Mouse (Mus musculus) ES-Bruce4 (cell line): Measurements from ENCODE around the gene Tmem63c. TPM values are rescaled to one million over a fixed set of nuclear protein-coding genes. Genes with fewer than 3 reads are reported as not detected.

ENCODE experiments used
- H3K27ac ChIP-seq: 2 replicates; pipeline ENCODE4 v1.5.1; 2012; ENCODE audit warnings: low read length, inconsistent platforms; ENCODE audit not compliant: insufficient read depth
- H3K27me3 ChIP-seq: 2 replicates; pipeline ENCODE4 v1.6.1; 2012; ENCODE audit warnings: mild to moderate bottlenecking, low read length, inconsistent platforms; ENCODE audit not compliant: control insufficient read depth, poor library complexity, insufficient read depth, severe bottlenecking
- H3K36me3 ChIP-seq: 2 replicates; pipeline ENCODE4 v1.6.1; 2012; ENCODE audit warnings: inconsistent platforms, mild to moderate bottlenecking, low read length, moderate library complexity; ENCODE audit not compliant: control insufficient read depth, poor library complexity, insufficient read depth, severe bottlenecking
- H3K4me1 ChIP-seq: one replicate; pipeline ENCODE4 v1.8.1; 2011; ENCODE audit warnings: low read length; ENCODE audit not compliant: control insufficient read depth, insufficient read depth
- H3K4me3 ChIP-seq: 2 replicates; pipeline ENCODE4 v1.5.1; 2011; ENCODE audit warnings: low read depth, mild to moderate bottlenecking, low read length
- H3K9ac ChIP-seq: 2 replicates; pipeline ENCODE4 v1.6.1; 2012; ENCODE audit warnings: low read depth, mild to moderate bottlenecking, inconsistent platforms; ENCODE audit not compliant: poor library complexity, severe bottlenecking
- H3K9me3 ChIP-seq: replicated peaks from 2 replicates; pipeline ENCODE4 v1.6.1; 2012; ENCODE audit warnings: mild to moderate bottlenecking, low read length, inconsistent platforms; ENCODE audit not compliant: control insufficient read depth, poor library complexity, insufficient read depth, severe bottlenecking
- CTCF ChIP-seq: IDR thresholded peaks from one replicate; pipeline ENCODE4 v1.8.1; 2011; ENCODE audit warnings: low read depth, low read length
- EP300 ChIP-seq: IDR thresholded peaks from 2 replicates; pipeline ENCODE4 v1.6.1; 2011; ENCODE audit warnings: low read depth, low read length; ENCODE audit not compliant: insufficient read depth
- POLR2A ChIP-seq: IDR thresholded peaks from one replicate; pipeline ENCODE4 v1.8.1; 2011; ENCODE audit warnings: low read length; ENCODE audit not compliant: insufficient read depth
- polyA plus RNA-seq: library from polyadenylated mRNA; stranded (reverse); fragments of >200 nt; gene quantifications from 2 replicates; pipeline ENCODE4 v1.2.4, GENCODE M21; 2011; ENCODE audit warnings: low read depth; ENCODE audit not compliant: missing spikeins, insufficient read depth, insufficient read length

Gene Tmem63c
- polyA plus RNA-seq, 1 experiment: 0.99 TPM

GRCm38 (mm10) chr12:86988227-86988626, 32.9 kb upstream of the Tmem63c start:
- no peak overlapping the region for H3K4me3 ChIP-seq
- no peak overlapping the region for H3K9ac ChIP-seq
- no peaks in the 10 kb centered on the region for H3K9me3 ChIP-seq
- H3K4me1 ChIP-seq: no peaks in the 10 kb centered on the region
- no peaks in the 10 kb centered on the region for H3K36me3 ChIP-seq
- H3K27me3 ChIP-seq: peaks cover 9% of the 10 kb centered on the region; the same call in 1 of the 2 replicates
- no peak overlapping the region for H3K27ac ChIP-seq
- TF ChIP-seq POLR2A: no peak
- no peak for TF ChIP-seq CTCF
- TF ChIP-seq EP300: no peak

- Histone ChIP-seq H3K4me1 (no peaks in the 10 kb centered on the region), H3K27ac (no peak overlapping the region), H3K4me3 (no peak overlapping the region), H3K9ac (no peak overlapping the region), H3K36me3 (no peaks in the 10 kb centered on the region), H3K9me3 (no peaks in the 10 kb centered on the region), H3K27me3 (peaks cover 9% of the 10 kb centered on the region; the same call in 1 of the 2 replicates)
- TF ChIP-seq EP300 (no peak), CTCF (no peak), POLR2A (no peak)
Observed at GRCm38 (mm10) chr12:86989378-86989777, 31.8 kb upstream of the Tmem63c start.

GRCm38 (mm10) chr12:86989890-86990754, 31.0 kb upstream of the Tmem63c start, which contains the start of gene Zdhhc22:
Gene Zdhhc22, minus strand, starts transcription at chr12:86990430.
- Histone ChIP-seq H3K9me3 (no peaks in the 10 kb centered on the region), H3K4me3 (peak within 1 kb of the TSS; percentile 26), H3K36me3 (no peaks in the 10 kb centered on the region), H3K4me1 (no peaks in the 10 kb centered on the region), H3K9ac (0 out of 2 replicates have a peak within 1 kb of the TSS, but pooled peaks have one; percentile 13), H3K27me3 (peaks cover 9% of the 10 kb centered on the region; the same call in 1 of the 2 replicates), H3K27ac (no peak within 1 kb of the TSS)
- no peak for TF ChIP-seq CTCF
- TF ChIP-seq POLR2A: no peak
- TF ChIP-seq EP300: no peak

GRCm38 (mm10) chr12:86990755-86991110, 30.4 kb upstream of the Tmem63c start:
- no peaks in the 10 kb centered on the region for H3K9me3 ChIP-seq
- no peak overlapping the region for H3K4me3 ChIP-seq
- no peak overlapping the region for H3K27ac ChIP-seq
- no peak overlapping the region for H3K9ac ChIP-seq
- TF ChIP-seq CTCF (no peak), POLR2A (no peak), EP300 (no peak)
- H3K4me1 ChIP-seq: no peaks in the 10 kb centered on the region
- H3K36me3 ChIP-seq: no peaks in the 10 kb centered on the region
- H3K27me3 ChIP-seq: peaks cover 9% of the 10 kb centered on the region; the same call in 1 of the 2 replicates

- peaks cover 6% of the 10 kb centered on the region; the same call in 1 of the 2 replicates for H3K27me3 ChIP-seq
- no peak for TF ChIP-seq EP300
- no peak for TF ChIP-seq CTCF
- no peak for TF ChIP-seq POLR2A
Observed at GRCm38 (mm10) chr12:86994166-86994565, 27.0 kb upstream of the Tmem63c start.

GRCm38 (mm10) chr12:86994776-86995175, 26.4 kb upstream of the Tmem63c start:
- H3K4me1 ChIP-seq: no peaks in the 10 kb centered on the region
- H3K36me3 ChIP-seq: no peaks in the 10 kb centered on the region
- no peak for TF ChIP-seq CTCF
- no peak for TF ChIP-seq EP300
- TF ChIP-seq POLR2A: no peak
- H3K4me3 ChIP-seq: no peak overlapping the region
- peaks cover 3% of the 10 kb centered on the region; the same call in 1 of the 2 replicates for H3K27me3 ChIP-seq
- no peak overlapping the region for H3K9ac ChIP-seq
- H3K27ac ChIP-seq: no peak overlapping the region
- no peaks in the 10 kb centered on the region for H3K9me3 ChIP-seq

More at GRCm38 (mm10) chr12:86994166-86994565, 27.0 kb upstream of the Tmem63c start:
- Histone ChIP-seq H3K36me3 (no peaks in the 10 kb centered on the region), H3K9ac (no peak overlapping the region), H3K9me3 (no peaks in the 10 kb centered on the region), H3K4me3 (no peak overlapping the region), H3K4me1 (no peaks in the 10 kb centered on the region), H3K27ac (no peak overlapping the region)
